Mouse (Mus musculus): ENCODE data around the gene Lrrc37a.
"Not testable (repeated sequence)": the region's sequence is repeated elsewhere in the genome, so short reads cannot be mapped to it uniquely, and the experiment has no call there.

- TF ChIP-seq ZC3H11A (IDR thresholded peaks at IDR 0.05; ENCODE audit: borderline replicate concordance, low read depth, low read length); ZNF384 (IDR thresholded peaks at IDR 0.05; ENCODE audit: low read depth, low read length): not testable (repeated sequence)
Observed at GRCm38 (mm10) chr11:103451105-103451504, 53.3 kb downstream of the Lrrc37a start.
